Mouse (Mus musculus) kidney, postnatal 10 days (tissue): ENCODE measurements around the gene Arf4.
A peak's percentile ranks its signal among the peaks of the same experiment; 100 is the strongest.
"Not testable (repeated sequence)": the region's sequence is repeated elsewhere in the genome, so short reads cannot be mapped to it uniquely, and the experiment has no call there.

Source experiments
- DNase-seq: peaks from one replicate; pipeline ENCODE4 v3.0.0; 2021; ENCODE audit warnings: mixed read lengths

Arf4 gene

GRCm38 (mm10) chr14:26663851-26664250 lies 26.0 kb downstream of the Arf4 start:
- no peak for DNase-seq

- DNase-seq, result no peak
Measured at GRCm38 (mm10) chr14:26667991-26668370, 30.1 kb downstream of the Arf4 start.

- peak; percentile 61 for DNase-seq
Measured at GRCm38 (mm10) chr14:26668371-26669291, 30.8 kb downstream of the Arf4 start.

- DNase-seq, result peak; percentile 91
Measured at GRCm38 (mm10) chr14:26669292-26670073, 31.6 kb downstream of the Arf4 start, which contains the start of gene Pde12. TSS of gene Pde12 (minus strand) at chr14:26669883.

GRCm38 (mm10) chr14:26670964-26671363 lies 33.1 kb downstream of the Arf4 start:
- DNase-seq, result no peak

GRCm38 (mm10) chr14:26671870-26672615 lies 34.2 kb downstream of the Arf4 start:
- not testable (repeated sequence) for DNase-seq

GRCm38 (mm10) chr14:26674476-26675169 lies 36.7 kb downstream of the Arf4 start:
- DNase-seq, result peak; percentile 23

- peak; percentile 73 for DNase-seq
Measured at GRCm38 (mm10) chr14:26675371-26675770, 37.5 kb downstream of the Arf4 start.

- no peak for DNase-seq
Measured at GRCm38 (mm10) chr14:26675791-26676190, 37.9 kb downstream of the Arf4 start.

GRCm38 (mm10) chr14:26690727-26691126 lies 52.9 kb downstream of the Arf4 start:
- DNase-seq, result no peak

- DNase-seq, result peak; percentile 15
Measured at GRCm38 (mm10) chr14:26691363-26691762, 53.5 kb downstream of the Arf4 start.

GRCm38 (mm10) chr14:26692974-26693373 lies 55.1 kb downstream of the Arf4 start, which contains the start of gene Dnah12:
TSS of gene Dnah12 (plus strand) at chr14:26693274.
- no peak for DNase-seq

GRCm38 (mm10) chr14:26697912-26698311 lies 60.0 kb downstream of the Arf4 start:
- no peak for DNase-seq

- DNase-seq, result not testable (repeated sequence)
Measured at GRCm38 (mm10) chr14:26705246-26705645, 67.4 kb downstream of the Arf4 start.
